22 mouse cellular contexts compared by ENCODE assay signal in the genomic region with DNA sequence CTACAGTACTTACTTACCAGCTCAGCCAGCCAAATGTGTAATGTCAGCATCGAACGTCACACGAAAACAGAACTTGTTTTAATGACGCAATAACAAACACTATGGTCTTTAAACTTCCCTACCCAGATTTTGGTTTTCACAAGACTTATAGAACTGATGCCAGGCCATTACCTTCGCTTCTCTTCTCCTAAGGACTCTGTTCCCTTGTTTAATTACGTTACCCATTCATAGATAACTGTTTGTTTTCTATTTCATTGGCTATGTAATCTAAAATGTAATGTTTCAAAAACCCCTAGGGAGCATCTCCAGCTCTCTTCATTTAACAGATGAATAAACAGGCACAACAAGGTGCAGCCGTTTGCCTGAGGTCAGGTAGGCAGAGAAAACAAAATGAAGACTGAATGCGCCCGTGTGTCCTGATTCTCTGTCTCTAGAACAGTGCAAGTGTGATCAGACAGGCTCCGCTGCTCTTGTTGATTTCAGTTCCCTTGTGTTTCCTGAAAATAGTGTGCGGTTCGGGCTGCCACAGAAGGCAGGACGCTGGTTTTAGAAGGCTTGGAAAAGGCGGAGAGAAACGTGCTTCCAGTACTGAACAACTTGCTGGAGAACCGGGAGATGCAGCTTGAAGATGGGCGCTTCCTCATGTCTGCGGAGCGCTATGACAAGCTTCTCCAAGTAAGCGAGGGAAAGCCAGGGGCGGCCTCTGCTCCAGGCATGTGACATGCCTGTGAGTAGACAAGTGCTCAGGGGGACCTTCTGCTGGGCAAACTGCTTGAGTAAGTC.
DNase-seq lines count a peak whose midpoint lies in the region; ATAC-seq lines count a peak whose summit lies in the region.
"Had no signal": no experiment of that assay in that cellular context is flagged by ENCODE, and none has a peak within 500 bp of the region (broad histone marks: within the 10 kb centered on the region; RNA-seq: fewer than 3 reads in every experiment).

No protein-coding gene starts in this region.

- H3K36me3 ChIP-seq in neural tube, embryonic 13.5 days = no peaks in the 10 kb centered on the region
- H3K36me3 ChIP-seq: embryonic facial prominence, embryonic 10.5 days; intestine, embryonic 15.5 days; midbrain, embryonic 12.5 days had no signal

- H3K9me3 ChIP-seq in neural tube, embryonic 13.5 days = no peaks in the 10 kb centered on the region
- H3K9me3 ChIP-seq: embryonic facial prominence, embryonic 10.5 days; heart, embryonic 12.5 days; intestine, embryonic 15.5 days; midbrain, embryonic 12.5 days had no signal

- H3K27ac ChIP-seq in neural tube, embryonic 13.5 days (replicated peaks) = peak overlapping the region; percentile 68
- H3K27ac ChIP-seq: embryonic facial prominence, embryonic 10.5 days; intestine, embryonic 15.5 days; kidney, postnatal 0 days; midbrain, embryonic 12.5 days had no signal

- H3K4me3 ChIP-seq in neural tube, embryonic 13.5 days = no peak overlapping the region
- H3K4me3 ChIP-seq: embryonic facial prominence, embryonic 10.5 days; heart, embryonic 12.5 days; intestine, embryonic 15.5 days; midbrain, embryonic 12.5 days had no signal

- no peaks in the 10 kb centered on the region for H3K4me1 ChIP-seq in neural tube, embryonic 13.5 days (replicated peaks)
- H3K4me1 ChIP-seq: embryonic facial prominence, embryonic 10.5 days; heart, embryonic 12.5 days; intestine, embryonic 15.5 days had no signal

- ATAC-seq in neural tube, embryonic 13.5 days (ENCODE audit: low read depth) = peak; percentile 56; the same call in 1 of the 2 replicates
- ATAC-seq: forebrain, embryonic 14.5 days; intestine, embryonic 15.5 days had no signal

- peak; percentile 23 to 33 for DNase-seq in frontal cortex, postnatal 36 days (ENCODE audit: low spot score in 2 of 2)
- no peak for DNase-seq in frontal cortex, postnatal 14 days (ENCODE audit: low spot score in 2 of 2)
- DNase-seq in neural tube, embryonic 10.5 days (ENCODE audit: extremely low spot score, low spot score) = no peak
- peak; percentile 14 to 37 for DNase-seq in left cerebral cortex, postnatal 14 days (ENCODE audit: low spot score in 2 of 2)
- peak; percentile 33 for DNase-seq in right cerebral cortex, postnatal 14 days
- DNase-seq in lung, adult 18-20 months = no peak
- DNase-seq in gastrocnemius, adult 18-20 months (ENCODE audit: low spot score) = no peak
- DNase-seq: adrenal gland, adult 2 months; cerebellum, adult 18-20 months; cerebellum, postnatal 36 days; gastrocnemius, postnatal 10 days; lung, adult 2 months; lung, postnatal 36 days; spleen, adult 18-20 months; thymus, adult 18-20 months had no signal

- intact Hi-C loops in left cerebral cortex, postnatal 14 days (cut with DNase I) = no loop called here

- no peaks in the 10 kb centered on the region for H3K27me3 ChIP-seq in neural tube, embryonic 13.5 days
- H3K27me3 ChIP-seq: heart, embryonic 12.5 days; intestine, embryonic 15.5 days; midbrain, embryonic 12.5 days had no signal

- no peak overlapping the region for H3K9ac ChIP-seq in neural tube, embryonic 13.5 days
- H3K9ac ChIP-seq: heart, embryonic 12.5 days; intestine, embryonic 15.5 days; midbrain, embryonic 12.5 days had no signal

- no peak overlapping the region for H3K4me2 ChIP-seq in neural tube, embryonic 13.5 days
- H3K4me2 ChIP-seq: heart, embryonic 12.5 days; intestine, embryonic 15.5 days; midbrain, embryonic 12.5 days had no signal

- WGBS in neural tube, embryonic 13.5 days = 74% methylated on average over 21 of the region's 21 CpGs

Comparison
In these comparisons a context has a peak if more than half of its experiments do, and no peak if none do; other contexts are left out.
1. DNase-seq: peak in frontal cortex, postnatal 36 days (2 of 2), left cerebral cortex, postnatal 14 days (2 of 2) and right cerebral cortex, postnatal 14 days (single experiment); none in frontal cortex, postnatal 14 days (0 of 2), neural tube, embryonic 10.5 days (single experiment), lung, adult 18-20 months (0 of 2) and gastrocnemius, adult 18-20 months (single experiment).